Mouse (Mus musculus) liver, embryonic 14.5 days (tissue): ENCODE measurements around the gene Mfsd7a. TPM values are rescaled to one million over a fixed set of nuclear protein-coding genes. Genes with fewer than 3 reads are reported as not detected.

Experiments
- ATAC-seq: fragments of 200-750 bp; cut with Nextera tagmentation; 2 replicates; pipeline ENCODE4 v1.8.0; 2017; ENCODE audit warnings: moderate number of reproducible peaks, mild to moderate bottlenecking, moderate library complexity; ENCODE audit not compliant: insufficient read depth
- DNase-seq, 3 experiments: peaks; one replicate each; pipeline ENCODE4 v3.0.0-alpha.2; 2012 to 2013; ENCODE audit warnings: low read depth in 3 of 3, low spot score in 3 of 3
- H3K27ac ChIP-seq: fragments of 300-500 bp; sonication (generic); 2 replicates; pipeline ENCODE4 v1.5.1; 2014; ENCODE audit warnings: moderate library complexity, mild to moderate bottlenecking, control low read depth, inconsistent platforms
- H3K27me3 ChIP-seq: fragments of 300-500 bp; sonication (generic); 2 replicates; pipeline ENCODE4 v1.6.1; 2014; ENCODE audit warnings: mild to moderate bottlenecking, low read length, moderate library complexity; ENCODE audit not compliant: control insufficient read depth, insufficient read depth
- H3K36me3 ChIP-seq: fragments of 300-500 bp; sonication (generic); replicated peaks from 2 replicates; pipeline ENCODE4 v1.6.1; 2014; ENCODE audit warnings: low read depth; ENCODE audit not compliant: control insufficient read depth, insufficient read depth
- H3K4me1 ChIP-seq, 2 experiments: fragments of 200-500 bp in 1 of 2; fragments of 300-500 bp in 1 of 2; sonication (generic) in 1 of 2; replicated peaks; 2 replicates each; pipeline ENCODE4 v1.6.1; 2012 to 2014; ENCODE audit warnings: antibody characterized with exemption in 1 of 2, inconsistent platforms in 1 of 2, low read length in 1 of 2; ENCODE audit not compliant: control insufficient read depth in 2 of 2, insufficient read depth in 2 of 2
- H3K4me2 ChIP-seq: fragments of 300-500 bp; sonication (generic); 2 replicates; pipeline ENCODE4 v1.6.1; 2014; ENCODE audit warnings: low read depth, mild to moderate bottlenecking, control low read depth, moderate library complexity
- H3K4me3 ChIP-seq, 2 experiments: fragments of 200-500 bp in 1 of 2; fragments of 300-500 bp in 1 of 2; sonication (generic) in 1 of 2; 2 replicates each; pipeline ENCODE4 v1.5.1; 2012 to 2014; ENCODE audit warnings: low read depth in 2 of 2, low read length in 2 of 2, mild to moderate bottlenecking in 2 of 2, control low read depth in 1 of 2, inconsistent platforms in 1 of 2, moderate library complexity in 1 of 2; ENCODE audit not compliant: insufficient read depth in 1 of 2
- H3K9ac ChIP-seq: fragments of 300-500 bp; sonication (generic); replicated peaks from 2 replicates; pipeline ENCODE4 v1.6.1; 2014; ENCODE audit warnings: mild to moderate bottlenecking, control low read depth, moderate library complexity
- H3K9me3 ChIP-seq: fragments of 300-500 bp; sonication (generic); 2 replicates; pipeline ENCODE4 v1.6.1; 2016; ENCODE audit warnings: low read length, mixed read lengths; ENCODE audit not compliant: control insufficient read depth
- CTCF ChIP-seq: IDR thresholded peaks from 2 replicates; pipeline ENCODE4 v1.5.1; 2016; ENCODE audit warnings: antibody characterized with exemption, low read depth, control low read depth
- EP300 ChIP-seq: IDR thresholded peaks from 2 replicates; pipeline ENCODE4 v1.6.1; 2016; ENCODE audit warnings: antibody characterized with exemption, low read depth
- WGBS: fragments of 180-500 bp; shearing (Covaris S2); extraction: QIAGEN DNeasy Blood & Tissue Kit; methylation state at CpG from one replicate; pipeline ENCODE4 v1.1.7; 2014; ENCODE audit not compliant: insufficient replicate concordance; 5-methylcytosine and 5-hydroxymethylcytosine counted together
- polyA plus RNA-seq, 2 experiments: library from polyadenylated mRNA; depleted of rRNA in 1 of 2; stranded (reverse) in 1 of 2; unstranded in 1 of 2; fragments of >200 nt; fragmentation: Nextera tagmentation in 1 of 2; extraction: Ambion mirVana in 1 of 2; gene quantifications; 2 replicates each; pipeline versions ENCODE4 v1.2.1 to v1.2.3; 2012 to 2014

Gene Mfsd7a
- polyA plus RNA-seq, 2 experiments: 0.09 to 0.32 TPM

- Histone ChIP-seq H3K9me3 (no peaks in the 10 kb centered on the region), H3K4me2 (no peak overlapping the region), H3K27me3 (no peaks in the 10 kb centered on the region), H3K9ac (no peak overlapping the region), H3K4me1 (peaks cover 0 to 2% of the 10 kb centered on the region in 2 experiments; a peak in 2 of 4 replicates), H3K4me3 (no peak overlapping the region), H3K27ac (no peak overlapping the region), H3K36me3 (no peaks in the 10 kb centered on the region)
- TF ChIP-seq EP300 (no peak), CTCF (no peak)
- 42% methylated on average over 2 of the region's 2 CpGs for WGBS
- ATAC-seq: no peak
- DNase-seq: no peak
Measured at GRCm38 (mm10) chr5:108414711-108415110, 34.0 kb downstream of the Mfsd7a start.

DNA sequence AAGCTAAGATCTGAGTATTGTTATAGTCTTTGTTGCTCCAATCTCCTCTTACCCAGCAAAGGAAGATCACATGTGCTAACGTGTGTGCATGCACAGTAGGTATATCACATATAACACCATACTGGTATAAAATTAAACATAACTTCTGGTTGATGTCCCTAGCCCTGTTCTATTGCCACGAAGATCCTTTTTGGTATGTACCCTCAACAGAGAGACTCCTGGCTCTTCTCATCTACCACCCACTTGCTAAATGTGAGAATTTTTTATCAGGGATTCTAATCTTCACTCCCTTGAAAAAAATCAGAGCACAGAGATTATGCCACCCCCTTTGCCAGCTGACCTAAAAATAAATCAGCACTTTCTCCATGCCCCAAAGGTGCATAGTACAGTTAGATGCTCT lies 41.7 kb downstream of the Mfsd7a start:
- no peaks in the 10 kb centered on the region for H3K27me3 ChIP-seq
- DNase-seq: no peak
- H3K4me1 ChIP-seq: peaks cover 0 to 6% of the 10 kb centered on the region in 2 experiments; a peak in 2 of 4 replicates
- H3K4me3 ChIP-seq: no peak overlapping the region
- no peak for TF ChIP-seq EP300
- TF ChIP-seq CTCF: no peak
- no peaks in the 10 kb centered on the region for H3K9me3 ChIP-seq
- no peaks in the 10 kb centered on the region for H3K36me3 ChIP-seq
- no peak overlapping the region for H3K9ac ChIP-seq
- WGBS: 59% methylated on average over 2 of the region's 2 CpGs
- no peak for ATAC-seq
- no peak overlapping the region for H3K4me2 ChIP-seq
- H3K27ac ChIP-seq: no peak overlapping the region

- WGBS: 8% methylated on average over 1 of the region's 1 CpGs
- Histone ChIP-seq H3K36me3 (no peaks in the 10 kb centered on the region), H3K4me1 (peaks cover 0 to 6% of the 10 kb centered on the region in 2 experiments; a peak in 2 of 4 replicates), H3K4me2 (no peak overlapping the region), H3K27ac (no peak overlapping the region), H3K9me3 (no peaks in the 10 kb centered on the region), H3K9ac (no peak overlapping the region), H3K27me3 (no peaks in the 10 kb centered on the region), H3K4me3 (no peak overlapping the region)
- TF ChIP-seq EP300: no peak
- no peak for TF ChIP-seq CTCF
- peak; percentile 71; the same call in 1 of the 2 replicates for ATAC-seq
- DNase-seq: no peak
Measured at GRCm38 (mm10) chr5:108405460-108405859, 43.2 kb downstream of the Mfsd7a start.

DNA sequence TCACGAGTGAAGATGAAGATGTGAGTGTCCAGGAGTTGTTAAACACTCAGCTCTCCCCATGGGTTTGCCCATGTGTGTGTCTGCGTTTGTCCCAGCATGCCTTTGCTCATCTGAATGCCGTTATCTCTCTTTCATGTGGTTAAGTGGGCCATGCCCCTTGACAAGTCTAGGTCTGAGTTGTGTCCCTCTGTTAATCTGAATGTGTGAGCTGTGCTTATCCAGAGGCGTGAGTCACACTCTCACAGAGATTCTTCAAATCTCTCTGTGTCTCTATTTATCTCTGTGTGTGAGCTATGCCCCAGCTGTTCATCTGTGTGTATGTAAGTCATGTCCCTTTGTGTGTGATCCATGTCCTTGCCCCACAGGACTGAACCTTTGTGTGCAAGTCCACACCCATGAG lies 45.2 kb downstream of the Mfsd7a start:
- TF ChIP-seq CTCF: no peak
- TF ChIP-seq EP300: no peak
- Histone ChIP-seq H3K9me3 (no peaks in the 10 kb centered on the region), H3K4me1 (peaks cover 0 to 9% of the 10 kb centered on the region in 2 experiments; a peak in 2 of 4 replicates), H3K4me3 (no peak overlapping the region), H3K27me3 (no peaks in the 10 kb centered on the region), H3K4me2 (no peak overlapping the region), H3K27ac (no peak overlapping the region), H3K36me3 (no peaks in the 10 kb centered on the region), H3K9ac (no peak overlapping the region)
- 26% methylated on average over 4 of the region's 4 CpGs for WGBS
- no peak for ATAC-seq
- DNase-seq: no peak

Other genes starting within 250 kb of the Mfsd7a start
- gene Dr1, start 180.0 kb downstream of the Mfsd7a start, polyA plus RNA-seq (2012; rRNA removed): 13.6 and 17.3 TPM in 2 replicates
- 25.3 and 28.1 TPM in 2 replicates for gene Dr1, start 180.0 kb downstream of the Mfsd7a start, polyA plus RNA-seq (2014; fragmentation: Nextera tagmentation; extraction: Ambion mirVana)
- 2.3 and 2.6 TPM in 2 replicates for gene Pigg, start 136.3 kb downstream of the Mfsd7a start, polyA plus RNA-seq (2012; rRNA removed)
- 1.1 and 1.2 TPM in 2 replicates for gene Pigg, start 136.3 kb downstream of the Mfsd7a start, polyA plus RNA-seq (2014; fragmentation: Nextera tagmentation; extraction: Ambion mirVana)
- 0.19 and 0.20 TPM in 2 replicates for gene Gm42517, start 81.0 kb downstream of the Mfsd7a start, polyA plus RNA-seq (2012; rRNA removed)
- 0.10 TPM in 1 of 2 replicates, not detected in the other for gene Gm42517, start 81.0 kb downstream of the Mfsd7a start, polyA plus RNA-seq (2014; fragmentation: Nextera tagmentation; extraction: Ambion mirVana)
- gene Pde6b, start 60.5 kb downstream of the Mfsd7a start, polyA plus RNA-seq (2012; rRNA removed): not detected in 2 replicates
- gene Pde6b, start 60.5 kb downstream of the Mfsd7a start, polyA plus RNA-seq (2014; fragmentation: Nextera tagmentation; extraction: Ambion mirVana): 0.09 TPM in 1 of 2 replicates, not detected in the other
- 76.5 and 99.9 TPM in 2 replicates for gene Atp5k, start 14.4 kb downstream of the Mfsd7a start, polyA plus RNA-seq (2012; rRNA removed)
- 274 and 285 TPM in 2 replicates for gene Atp5k, start 14.4 kb downstream of the Mfsd7a start, polyA plus RNA-seq (2014; fragmentation: Nextera tagmentation; extraction: Ambion mirVana)
- gene Pcgf3, start 12.3 kb upstream of the Mfsd7a start, polyA plus RNA-seq (2012; rRNA removed): 3.8 and 4.9 TPM in 2 replicates
- 4.5 and 5.4 TPM in 2 replicates for gene Pcgf3, start 12.3 kb upstream of the Mfsd7a start, polyA plus RNA-seq (2014; fragmentation: Nextera tagmentation; extraction: Ambion mirVana)
- 0.23 TPM in 1 of 2 replicates, not detected in the other for gene Cplx1, start 101.1 kb upstream of the Mfsd7a start, polyA plus RNA-seq (2012; rRNA removed)
- not detected in 2 replicates for gene Cplx1, start 101.1 kb upstream of the Mfsd7a start, polyA plus RNA-seq (2014; fragmentation: Nextera tagmentation; extraction: Ambion mirVana)
- gene Gak, start 180.9 kb upstream of the Mfsd7a start, polyA plus RNA-seq (2012; rRNA removed): 19.4 and 22.6 TPM in 2 replicates
- 20.7 and 22.7 TPM in 2 replicates for gene Gak, start 180.9 kb upstream of the Mfsd7a start, polyA plus RNA-seq (2014; fragmentation: Nextera tagmentation; extraction: Ambion mirVana)
- 8.2 and 11.1 TPM in 2 replicates for gene Tmem175, start 180.9 kb upstream of the Mfsd7a start, polyA plus RNA-seq (2012; rRNA removed)
- gene Tmem175, start 180.9 kb upstream of the Mfsd7a start, polyA plus RNA-seq (2014; fragmentation: Nextera tagmentation; extraction: Ambion mirVana): 12.8 and 15.0 TPM in 2 replicates
- gene Idua, start 211.4 kb upstream of the Mfsd7a start, polyA plus RNA-seq (2012; rRNA removed): 3.0 and 3.1 TPM in 2 replicates
- 2.5 and 2.9 TPM in 2 replicates for gene Idua, start 211.4 kb upstream of the Mfsd7a start, polyA plus RNA-seq (2014; fragmentation: Nextera tagmentation; extraction: Ambion mirVana)
- 4.7 TPM in 2 replicates for gene Dgkq, start 220.8 kb upstream of the Mfsd7a start, polyA plus RNA-seq (2012; rRNA removed)
- gene Dgkq, start 220.8 kb upstream of the Mfsd7a start, polyA plus RNA-seq (2014; fragmentation: Nextera tagmentation; extraction: Ambion mirVana): 1.9 and 2.3 TPM in 2 replicates
- gene Slc26a1, start 226.7 kb upstream of the Mfsd7a start, polyA plus RNA-seq (2012; rRNA removed): 15.3 and 17.9 TPM in 2 replicates
- gene Slc26a1, start 226.7 kb upstream of the Mfsd7a start, polyA plus RNA-seq (2014; fragmentation: Nextera tagmentation; extraction: Ambion mirVana): 12.6 and 15.5 TPM in 2 replicates
- gene Fgfrl1, start 243.5 kb upstream of the Mfsd7a start, polyA plus RNA-seq (2012; rRNA removed): 11.0 and 12.7 TPM in 2 replicates
- 5.9 and 7.4 TPM in 2 replicates for gene Fgfrl1, start 243.5 kb upstream of the Mfsd7a start, polyA plus RNA-seq (2014; fragmentation: Nextera tagmentation; extraction: Ambion mirVana)